Mouse (Mus musculus): ENCODE data around the gene Scaf4.

Gene Scaf4

GRCm38 (mm10) chr16:90203226-90203962 lies 80.9 kb downstream of the Scaf4 start:
- DNase-seq (ENCODE audit: low read depth, low spot score): no peak

GRCm38 (mm10) chr16:90202140-90202539 lies 82.2 kb downstream of the Scaf4 start:
- DNase-seq (ENCODE audit: low read depth, low spot score): no peak

DNA sequence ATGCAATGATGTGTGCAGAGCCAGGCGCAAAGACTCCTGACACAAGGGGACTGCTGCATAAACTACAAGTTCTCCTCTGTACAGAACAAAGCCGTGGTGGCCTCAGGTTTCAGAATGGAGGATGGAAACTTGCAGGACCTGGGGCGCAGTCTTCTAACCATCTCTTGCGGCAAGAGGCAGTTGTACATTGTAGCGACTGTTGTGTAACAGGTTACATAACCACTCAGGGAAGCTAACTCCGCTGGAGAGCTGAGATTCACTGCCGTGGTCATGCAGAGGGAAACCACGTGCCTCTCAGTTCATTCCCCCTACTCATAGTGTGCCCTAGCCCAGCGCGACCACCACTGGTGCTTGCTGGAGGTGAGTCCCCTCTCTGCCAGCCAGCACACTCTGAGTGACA lies 85.1 kb downstream of the Scaf4 start:
- no peak for DNase-seq (ENCODE audit: low read depth, low spot score)

DNA sequence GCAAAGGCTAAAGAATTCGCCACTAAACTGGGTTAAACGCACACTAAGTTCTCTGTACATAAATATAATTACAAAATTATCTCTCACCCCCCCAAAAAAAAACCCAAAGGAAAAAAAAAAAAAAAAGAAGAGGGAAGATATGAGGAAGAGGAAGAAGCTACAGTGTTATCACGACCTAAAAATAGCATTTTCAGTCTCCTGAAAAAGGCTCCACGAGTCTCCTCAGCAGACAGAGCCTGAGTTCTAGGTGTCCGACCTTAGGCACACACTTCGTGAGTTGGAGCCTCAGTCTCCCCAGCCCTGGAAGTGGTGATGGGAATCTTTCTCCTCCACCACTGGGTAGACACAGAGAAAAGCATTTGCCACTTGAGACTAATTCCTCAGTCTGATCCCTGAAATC lies 85.7 kb downstream of the Scaf4 start:
- DNase-seq (ENCODE audit: low read depth, low spot score): no peak

- peak; percentile 93 for DNase-seq (ENCODE audit: low read depth, low spot score)
These were observed 86.8 kb downstream of the Scaf4 start for GRCm38 (mm10) chr16:90197337-90197973.

GRCm38 (mm10) chr16:90196688-90197240 lies 87.5 kb downstream of the Scaf4 start:
- DNase-seq (ENCODE audit: low read depth, low spot score): no peak

DNA sequence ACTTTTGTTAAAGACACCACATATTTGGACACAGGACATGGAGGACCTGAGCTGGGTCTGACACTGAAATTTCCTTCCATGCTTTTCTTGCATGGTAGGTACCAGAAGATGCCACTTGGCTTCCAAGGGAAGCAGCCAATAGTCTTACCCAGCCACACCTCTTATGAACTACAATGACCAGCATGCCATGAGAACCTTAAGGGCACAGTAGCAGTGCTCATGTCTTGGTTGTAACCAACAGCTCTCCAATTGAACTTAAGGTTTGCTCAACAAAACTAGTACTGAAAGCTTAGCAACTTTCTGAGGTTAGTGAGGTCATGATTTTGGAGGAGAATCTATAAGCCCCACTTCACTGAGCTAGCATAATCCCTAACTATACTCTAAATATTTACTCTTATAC lies 90.6 kb downstream of the Scaf4 start:
- DNase-seq (ENCODE audit: low read depth, low spot score): no peak

- no peak for DNase-seq (ENCODE audit: low read depth, low spot score)
These were observed 93.0 kb downstream of the Scaf4 start for GRCm38 (mm10) chr16:90191289-90191688.

- peak; percentile 81 for DNase-seq (ENCODE audit: low read depth, low spot score)
These were observed 96.8 kb downstream of the Scaf4 start for GRCm38 (mm10) chr16:90187453-90187852.

DNA sequence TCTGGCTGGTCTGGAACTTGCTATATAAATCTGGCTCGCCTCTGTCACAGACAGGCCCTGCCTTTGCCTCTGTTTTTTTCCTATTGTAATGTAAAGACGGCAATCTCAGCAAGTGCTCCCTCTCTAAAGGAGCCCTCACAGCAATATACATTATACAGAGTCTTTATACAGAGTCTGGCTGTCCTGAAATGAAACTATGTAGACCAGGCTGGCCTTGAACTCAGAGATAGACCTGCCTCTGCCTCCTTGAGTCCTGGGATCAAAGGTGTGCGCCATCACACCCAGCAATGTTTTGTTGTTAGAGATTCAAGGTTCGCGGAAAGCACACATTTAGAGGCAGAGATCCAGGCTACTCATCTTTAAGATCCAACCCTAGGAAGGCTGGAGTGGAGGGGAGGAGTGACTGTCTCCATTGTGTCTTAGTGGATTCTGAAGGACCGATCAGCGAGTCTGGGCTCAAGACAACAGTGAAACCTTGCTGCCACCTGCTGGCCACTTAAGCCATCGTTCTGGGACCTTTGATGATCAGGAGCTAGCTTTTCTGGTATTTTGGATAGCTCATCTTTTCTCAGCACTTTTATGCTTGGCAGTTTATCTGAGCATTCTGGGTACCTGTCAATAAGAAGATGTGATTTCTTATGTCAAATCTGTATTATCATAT lies 98.2 kb downstream of the Scaf4 start:
- DNase-seq (ENCODE audit: low read depth, low spot score): peak; percentile 88

DNA sequence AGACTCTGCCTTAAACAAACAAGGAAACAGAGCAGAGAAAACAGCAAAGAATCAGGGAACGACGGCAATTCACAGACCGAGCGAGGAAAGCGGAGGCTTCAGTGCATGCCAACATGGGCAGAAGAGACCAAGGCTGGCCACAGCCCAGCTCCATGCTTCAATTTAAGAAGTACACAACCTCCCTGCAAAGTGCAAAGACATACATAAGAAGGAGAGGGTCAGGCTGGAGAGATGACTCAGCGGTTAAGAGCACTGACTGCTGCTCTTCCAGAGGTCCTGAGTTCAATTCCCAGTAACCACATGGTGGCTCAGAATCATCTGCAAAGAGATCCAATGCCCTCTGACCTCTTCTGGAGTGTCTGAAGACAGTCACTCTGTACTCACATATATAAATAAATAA lies 100.2 kb downstream of the Scaf4 start:
- DNase-seq (ENCODE audit: low read depth, low spot score): no peak

- DNase-seq (ENCODE audit: low read depth, low spot score): no peak
These were observed 102.6 kb downstream of the Scaf4 start for GRCm38 (mm10) chr16:90181673-90182072.

- no peak for DNase-seq (ENCODE audit: low read depth, low spot score)
These were observed 103.3 kb downstream of the Scaf4 start for GRCm38 (mm10) chr16:90180975-90181374.

- no peak for DNase-seq (ENCODE audit: low read depth, low spot score)
These were observed 104.4 kb downstream of the Scaf4 start for GRCm38 (mm10) chr16:90179892-90180291.

GRCm38 (mm10) chr16:90178404-90178803 lies 105.9 kb downstream of the Scaf4 start:
- DNase-seq (ENCODE audit: low read depth, low spot score): no peak

- no peak for DNase-seq (ENCODE audit: low read depth, low spot score)
These were observed 106.9 kb downstream of the Scaf4 start for GRCm38 (mm10) chr16:90177425-90177824.

GRCm38 (mm10) chr16:90176472-90176871 lies 107.8 kb downstream of the Scaf4 start:
- peak; percentile 82 for DNase-seq (ENCODE audit: low read depth, low spot score)
